In genomic region chr4:130066816-130067215, GRCm38 (mm10) we compare ENCODE assay signal across 9 mouse cellular contexts. TPM values are rescaled to one million over a fixed set of nuclear protein-coding genes. Genes with fewer than 3 reads are reported as not detected.
A peak's percentile ranks its signal among the peaks of the same experiment; 100 is the strongest.
DNase-seq lines count a peak whose midpoint lies in the region; ATAC-seq and TF ChIP-seq lines count a peak whose summit lies in the region.
"Had no signal": no experiment of that assay in that cellular context is flagged by ENCODE, and none has a peak within 500 bp of the region (broad histone marks: within the 10 kb centered on the region; RNA-seq: fewer than 3 reads in every experiment).

No protein-coding gene starts in this region.

- no peak for ATAC-seq in hindbrain, embryonic 12.5 days (ENCODE audit: low FRiP score)
- no peak for ATAC-seq in forebrain, embryonic 13.5 days
- ATAC-seq in forebrain, embryonic 15.5 days (replicated peaks): no peak

- no peak overlapping the region for H3K9ac ChIP-seq in hindbrain, embryonic 12.5 days
- H3K9ac ChIP-seq in forebrain, embryonic 13.5 days: no peak overlapping the region
- H3K9ac ChIP-seq in forebrain, embryonic 15.5 days (replicated peaks): no peak overlapping the region
- H3K9ac ChIP-seq: limb, embryonic 15.5 days had no signal

- DNase-seq in hindbrain, embryonic 10.5 days (ENCODE audit: low spot score): peak; percentile 29
- DNase-seq in brain, adult 2 months (ENCODE audit: low read depth, low spot score): peak; percentile 43
- DNase-seq in kidney, postnatal 4 days: peak; percentile 68 to 77
- DNase-seq in thymus, postnatal 10 days (ENCODE audit: low spot score in 2 of 2): peak; percentile 10 to 47

- H3K4me3 ChIP-seq in hindbrain, embryonic 10.5 days: no peak overlapping the region
- H3K4me3 ChIP-seq in hindbrain, embryonic 12.5 days: no peak overlapping the region
- H3K4me3 ChIP-seq in E14TG2a.4 (replicated peaks; ENCODE audit: low read length): no peak overlapping the region
- H3K4me3 ChIP-seq in forebrain, embryonic 13.5 days: no peak overlapping the region
- H3K4me3 ChIP-seq in forebrain, embryonic 15.5 days: no peak overlapping the region
- H3K4me3 ChIP-seq: limb, embryonic 15.5 days had no signal

- H3K4me1 ChIP-seq in hindbrain, embryonic 10.5 days (replicated peaks): peaks cover 3% of the 10 kb centered on the region; the same call in 1 of the 2 replicates
- H3K4me1 ChIP-seq in hindbrain, embryonic 12.5 days: no peaks in the 10 kb centered on the region
- no peaks in the 10 kb centered on the region; the same call in 1 of the 2 replicates for H3K4me1 ChIP-seq in E14TG2a.4 (replicated peaks; ENCODE audit: low read depth, low read length)
- H3K4me1 ChIP-seq in forebrain, embryonic 13.5 days: no peaks in the 10 kb centered on the region
- no peaks in the 10 kb centered on the region for H3K4me1 ChIP-seq in forebrain, embryonic 15.5 days
- H3K4me1 ChIP-seq: limb, embryonic 15.5 days had no signal

- H3K27me3 ChIP-seq in hindbrain, embryonic 10.5 days (ENCODE audit: insufficient read depth, poor library complexity, severe bottlenecking): 0 out of 2 replicates have a peak, but pooled peaks cover 3% of the 10 kb centered on the region
- H3K27me3 ChIP-seq in hindbrain, embryonic 12.5 days: no peaks in the 10 kb centered on the region; the same call in 1 of the 2 replicates
- H3K27me3 ChIP-seq in E14TG2a.4 (ENCODE audit: insufficient read depth, low read length): peaks cover 40% of the 10 kb centered on the region
- peaks cover 8% of the 10 kb centered on the region for H3K27me3 ChIP-seq in forebrain, embryonic 13.5 days
- no peaks in the 10 kb centered on the region for H3K27me3 ChIP-seq in forebrain, embryonic 15.5 days
- H3K27me3 ChIP-seq: limb, embryonic 15.5 days had no signal

- whole genome bisulfite sequencing in hindbrain, embryonic 10.5 days: 6% methylated on average over 8 of the region's 8 CpGs
- WGBS in hindbrain, embryonic 12.5 days: 11% methylated on average over 8 of the region's 8 CpGs
- 5% methylated on average over 8 of the region's 8 CpGs for WGBS in forebrain, embryonic 13.5 days
- WGBS in forebrain, embryonic 15.5 days: 7% methylated on average over 8 of the region's 8 CpGs

- no peak overlapping the region for H3K4me2 ChIP-seq in hindbrain, embryonic 12.5 days (replicated peaks)
- H3K4me2 ChIP-seq in forebrain, embryonic 13.5 days: no peak overlapping the region
- H3K4me2 ChIP-seq in forebrain, embryonic 15.5 days (replicated peaks): no peak overlapping the region
- H3K4me2 ChIP-seq: limb, embryonic 15.5 days had no signal

- TF ChIP-seq CTCF in E14TG2a.4 (conservative IDR thresholded peaks at IDR 0.05; ENCODE audit: low read length): peak; percentile 77

- H3K27ac ChIP-seq in hindbrain, embryonic 10.5 days: no peak overlapping the region
- no peak overlapping the region for H3K27ac ChIP-seq in hindbrain, embryonic 12.5 days
- H3K27ac ChIP-seq in forebrain, embryonic 13.5 days: no peak overlapping the region
- H3K27ac ChIP-seq in forebrain, embryonic 15.5 days (replicated peaks): no peak overlapping the region
- H3K27ac ChIP-seq: limb, embryonic 15.5 days had no signal

- no peaks in the 10 kb centered on the region for H3K9me3 ChIP-seq in hindbrain, embryonic 10.5 days
- H3K9me3 ChIP-seq in hindbrain, embryonic 12.5 days (replicated peaks): no peaks in the 10 kb centered on the region
- H3K9me3 ChIP-seq in E14TG2a.4 (ENCODE audit: low read length): no peaks in the 10 kb centered on the region
- H3K9me3 ChIP-seq in forebrain, embryonic 13.5 days (replicated peaks): no peaks in the 10 kb centered on the region
- H3K9me3 ChIP-seq in forebrain, embryonic 15.5 days: no peaks in the 10 kb centered on the region
- H3K9me3 ChIP-seq: limb, embryonic 15.5 days had no signal

- H3K36me3 ChIP-seq in hindbrain, embryonic 10.5 days: no peaks in the 10 kb centered on the region
- no peaks in the 10 kb centered on the region for H3K36me3 ChIP-seq in hindbrain, embryonic 12.5 days
- H3K36me3 ChIP-seq in E14TG2a.4 (ENCODE audit: insufficient read depth, low read length): no peaks in the 10 kb centered on the region
- H3K36me3 ChIP-seq in forebrain, embryonic 13.5 days (ENCODE audit: poor library complexity, severe bottlenecking): no peaks in the 10 kb centered on the region
- H3K36me3 ChIP-seq in forebrain, embryonic 15.5 days: no peaks in the 10 kb centered on the region

RNA-seq across cellular contexts. Expression of gene Col16a1, which starts 19.2 kb away (rescaled TPM):
- polyA plus RNA-seq in hindbrain, embryonic 10.5 days (2016; fragmentation: Nextera tagmentation; extraction: Ambion mirVana): 7.2 and 8.7 TPM in 2 replicates
- polyA plus RNA-seq in hindbrain, embryonic 12.5 days (2016; fragmentation: Nextera tagmentation; extraction: Ambion mirVana): 29.8 and 32.5 TPM in 2 replicates
- polyA plus RNA-seq in forebrain, embryonic 13.5 days (2015; fragmentation: Nextera tagmentation; extraction: Ambion mirVana): 2.5 and 2.9 TPM in 2 replicates
- polyA plus RNA-seq in forebrain, embryonic 15.5 days (2015; fragmentation: Nextera tagmentation; extraction: Ambion mirVana): 4.6 and 5.1 TPM in 2 replicates

RNA-seq across cellular contexts. Expression of gene Pef1, which starts 35.5 kb away (rescaled TPM):
- polyA plus RNA-seq in hindbrain, embryonic 10.5 days (2016; fragmentation: Nextera tagmentation; extraction: Ambion mirVana): 76.3 and 83.5 TPM in 2 replicates
- polyA plus RNA-seq in hindbrain, embryonic 12.5 days (2016; fragmentation: Nextera tagmentation; extraction: Ambion mirVana): 59.7 and 61.0 TPM in 2 replicates
- 68.0 and 68.4 TPM in 2 replicates for polyA plus RNA-seq in forebrain, embryonic 13.5 days (2015; fragmentation: Nextera tagmentation; extraction: Ambion mirVana)
- polyA plus RNA-seq in forebrain, embryonic 15.5 days (2015; fragmentation: Nextera tagmentation; extraction: Ambion mirVana): 68.1 and 70.3 TPM in 2 replicates
